Mouse (Mus musculus): ENCODE data around the gene Atg16l2.

DNA sequence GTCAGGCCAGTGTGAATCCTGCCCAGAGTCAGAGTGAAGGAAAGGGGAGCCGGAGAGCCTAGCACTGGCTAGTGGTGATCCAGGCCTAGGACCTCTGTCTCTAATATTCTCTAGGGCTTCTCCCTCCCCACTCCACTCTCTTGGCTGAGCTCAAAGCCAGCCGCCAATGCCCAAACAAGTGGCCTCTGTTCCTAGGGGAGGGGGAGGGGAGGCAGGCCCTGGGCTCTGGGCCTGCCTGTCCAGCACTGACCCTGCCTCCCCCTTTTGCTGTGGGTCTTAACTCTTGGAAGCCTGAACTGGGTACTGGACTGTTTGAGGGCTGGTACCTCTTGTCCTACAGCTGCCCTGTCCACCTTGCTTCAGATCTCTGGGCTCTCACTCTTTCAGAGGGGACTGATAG is 47.8 kb upstream of the Atg16l2 start:
- TF ChIP-seq GATA1 (IDR thresholded peaks at IDR 0.05; ENCODE audit: low read length), result no peak
- no peak for TF ChIP-seq TAL1 (IDR thresholded peaks at IDR 0.05; ENCODE audit: low read length)
